Mouse (Mus musculus) testis, adult 2 months (tissue): ENCODE measurements around the gene Tiparp. TPM values are rescaled to one million over a fixed set of nuclear protein-coding genes. Genes with fewer than 3 reads are reported as not detected.

Experiments
- H3K27ac ChIP-seq: fragments of 200-500 bp; 2 replicates; pipeline ENCODE4 v1.5.1; 2012; ENCODE audit warnings: low read depth, low read length; ENCODE audit not compliant: control insufficient read depth, insufficient read depth
- H3K27me3 ChIP-seq: fragments of 200-500 bp; 2 replicates; pipeline ENCODE4 v1.6.1; 2012; ENCODE audit warnings: mild to moderate bottlenecking, low read length, moderate library complexity; ENCODE audit not compliant: control insufficient read depth, insufficient read depth
- H3K36me3 ChIP-seq: fragments of 200-500 bp; 2 replicates; pipeline ENCODE4 v1.6.1; 2012; ENCODE audit warnings: mild to moderate bottlenecking, low read length; ENCODE audit not compliant: control insufficient read depth, insufficient read depth
- H3K4me1 ChIP-seq: fragments of 200-500 bp; 2 replicates; pipeline ENCODE4 v1.6.1; 2012; ENCODE audit warnings: low read length; ENCODE audit not compliant: control insufficient read depth, insufficient read depth
- H3K4me3 ChIP-seq: fragments of 200-500 bp; 2 replicates; pipeline ENCODE4 v1.5.1; 2012; ENCODE audit warnings: low read depth, mild to moderate bottlenecking, low read length, moderate library complexity, mixed read lengths; ENCODE audit not compliant: control insufficient read depth
- CTCF ChIP-seq: fragments of 200-500 bp; IDR thresholded peaks from 2 replicates; pipeline ENCODE4 v1.5.1; 2012; ENCODE audit warnings: low read depth, mild to moderate bottlenecking, inconsistent platforms, low read length, moderate library complexity; ENCODE audit not compliant: control insufficient read depth, insufficient read depth, insufficient replicate concordance
- POLR2A ChIP-seq: fragments of 200-500 bp; IDR thresholded peaks from 2 replicates; pipeline ENCODE4 v1.6.1; 2012; ENCODE audit warnings: low read depth, mild to moderate bottlenecking, inconsistent platforms, low read length, moderate library complexity; ENCODE audit not compliant: control insufficient read depth
- polyA plus RNA-seq: library from polyadenylated mRNA; depleted of rRNA; stranded (reverse); fragments of >200 nt; gene quantifications from 2 replicates; pipeline ENCODE4 v1.2.3, GENCODE M21; 2012

The Tiparp gene
- polyA plus RNA-seq, 1 experiment = 3.7 TPM

GRCm38 (mm10) chr3:65488556-65489244 is 39.5 kb upstream of the Tiparp start:
- Histone ChIP-seq H3K36me3 (no peaks in the 10 kb centered on the region), H3K4me3 (no peak overlapping the region), H3K27me3 (no peaks in the 10 kb centered on the region), H3K4me1 (peaks cover 2% of the 10 kb centered on the region), H3K27ac (no peak overlapping the region; the same call in 1 of the 2 replicates)
- TF ChIP-seq POLR2A (no peak), CTCF (no peak)

DNA sequence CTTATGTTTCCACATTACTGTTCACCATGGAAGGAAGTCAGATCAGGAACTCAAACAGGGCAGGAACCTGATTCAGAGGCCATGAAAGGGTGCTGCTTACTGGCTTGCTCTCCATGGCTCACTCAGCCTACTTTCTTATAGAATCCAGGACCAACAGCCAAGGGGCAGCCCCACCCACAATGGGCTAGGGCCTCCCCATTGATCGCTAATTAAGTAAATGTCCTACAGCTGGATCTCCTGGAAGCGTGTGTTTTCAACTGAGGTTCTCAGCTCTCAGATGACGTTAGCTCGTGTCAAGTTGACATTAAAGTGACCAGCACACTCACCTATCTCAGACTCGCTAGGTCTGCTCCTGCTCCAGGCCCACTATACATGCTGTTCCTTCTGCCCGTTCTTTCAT is 38.6 kb upstream of the Tiparp start:
- H3K4me3 ChIP-seq = no peak overlapping the region
- H3K27ac ChIP-seq = no peak overlapping the region
- no peaks in the 10 kb centered on the region for H3K36me3 ChIP-seq
- TF ChIP-seq POLR2A (no peak), CTCF (no peak)
- H3K27me3 ChIP-seq = no peaks in the 10 kb centered on the region
- H3K4me1 ChIP-seq = no peaks in the 10 kb centered on the region; the same call in 1 of the 2 replicates

DNA sequence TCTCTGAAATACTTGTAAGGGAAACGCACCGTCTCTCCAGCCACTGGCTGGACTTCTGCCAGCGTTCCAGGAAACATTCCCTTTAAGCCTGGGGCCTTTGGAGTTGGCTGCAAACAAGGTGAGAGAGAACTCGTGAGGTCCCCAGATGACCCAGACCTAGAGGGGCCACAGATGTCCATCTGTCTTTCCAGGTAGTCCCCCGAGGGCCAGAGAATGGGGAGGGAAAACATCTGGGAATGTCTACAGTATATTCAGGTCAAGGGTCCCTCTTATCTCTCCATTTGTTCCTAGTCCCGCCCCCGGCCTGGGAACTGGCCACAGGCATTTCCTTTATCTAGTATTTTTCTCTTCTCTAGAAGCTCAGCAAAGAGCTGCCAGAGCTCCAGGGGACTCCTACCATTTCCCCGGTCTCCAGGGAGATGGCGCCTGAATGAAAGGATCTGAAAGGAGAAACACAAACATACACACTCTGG is 33.9 kb upstream of the Tiparp start:
- H3K4me1 ChIP-seq = no peaks in the 10 kb centered on the region; the same call in 1 of the 2 replicates
- TF ChIP-seq CTCF = no peak
- TF ChIP-seq POLR2A = no peak
- no peak overlapping the region for H3K27ac ChIP-seq
- peak overlapping the region; percentile 68 for H3K4me3 ChIP-seq
- H3K27me3 ChIP-seq = no peaks in the 10 kb centered on the region
- H3K36me3 ChIP-seq = no peaks in the 10 kb centered on the region

GRCm38 (mm10) chr3:65507766-65508165 is 20.4 kb upstream of the Tiparp start:
- Histone ChIP-seq H3K4me3 (no peak overlapping the region), H3K27me3 (no peaks in the 10 kb centered on the region), H3K36me3 (no peaks in the 10 kb centered on the region), H3K27ac (no peak overlapping the region), H3K4me1 (no peaks in the 10 kb centered on the region)
- no peak for TF ChIP-seq POLR2A
- TF ChIP-seq CTCF = no peak

DNA sequence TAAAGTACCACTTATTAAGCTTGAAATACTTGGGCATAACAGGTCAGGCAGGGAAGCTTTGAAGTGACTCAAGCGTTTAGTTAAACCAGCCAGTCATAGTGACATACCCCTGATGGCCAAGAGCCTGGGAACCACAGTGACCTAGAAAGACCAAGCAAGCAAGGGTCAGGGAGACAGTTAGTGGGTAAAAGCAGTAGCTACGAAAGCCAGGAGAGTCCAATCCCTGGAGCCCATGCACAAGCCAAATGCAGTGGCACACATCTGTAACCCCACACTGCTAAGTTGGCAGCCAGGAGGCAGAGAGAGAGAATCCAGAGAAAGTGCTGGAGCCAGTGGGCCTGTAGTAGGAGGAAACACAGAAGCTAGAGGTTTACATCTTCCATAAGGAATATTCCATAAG is 17.6 kb upstream of the Tiparp start:
- Histone ChIP-seq H3K4me3 (no peak overlapping the region), H3K27ac (no peak overlapping the region), H3K27me3 (no peaks in the 10 kb centered on the region), H3K36me3 (no peaks in the 10 kb centered on the region), H3K4me1 (no peaks in the 10 kb centered on the region)
- TF ChIP-seq CTCF (no peak), POLR2A (no peak)

DNA sequence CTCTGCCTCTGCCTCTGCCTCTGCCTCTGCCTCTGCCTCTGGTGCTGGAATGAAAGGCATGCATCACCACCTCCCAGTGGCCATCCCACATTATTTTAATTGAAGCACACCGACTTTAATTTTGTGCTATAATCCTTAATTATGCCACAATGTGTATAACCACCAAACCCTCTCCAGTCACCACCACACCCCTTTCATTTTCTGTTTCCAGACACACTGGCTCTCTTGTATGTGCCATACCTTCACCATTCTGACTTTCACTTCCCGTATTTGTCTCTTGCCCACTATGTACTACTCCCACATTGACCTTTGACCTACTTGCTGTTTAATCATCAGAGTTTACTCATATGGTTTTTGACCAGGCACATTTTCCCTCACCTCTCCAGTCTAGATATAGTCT is 12.5 kb upstream of the Tiparp start:
- no peaks in the 10 kb centered on the region for H3K36me3 ChIP-seq
- H3K27me3 ChIP-seq = no peaks in the 10 kb centered on the region
- TF ChIP-seq POLR2A (no peak), CTCF (no peak)
- H3K4me3 ChIP-seq = no peak overlapping the region
- H3K27ac ChIP-seq = no peak overlapping the region
- H3K4me1 ChIP-seq = no peaks in the 10 kb centered on the region

DNA sequence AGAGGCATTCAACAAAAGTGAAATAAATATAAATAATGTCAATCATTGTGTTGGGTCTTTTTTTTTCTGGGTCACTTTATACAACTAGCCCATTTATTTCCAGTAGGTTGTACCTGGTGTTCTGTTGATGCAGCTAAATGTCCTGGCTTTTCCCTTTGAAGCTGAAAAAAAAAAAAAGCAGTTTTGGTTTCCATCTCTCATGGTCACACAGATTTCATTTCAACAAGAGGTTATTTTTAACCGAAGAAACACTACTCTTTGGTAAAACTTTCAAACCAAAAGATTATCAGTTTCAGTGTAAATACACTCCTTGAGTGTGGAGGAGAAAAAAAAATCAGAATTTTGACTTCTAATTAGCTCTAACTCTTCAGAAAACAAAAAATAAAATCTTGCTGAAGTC is 11.7 kb upstream of the Tiparp start:
- Histone ChIP-seq H3K36me3 (no peaks in the 10 kb centered on the region), H3K27ac (no peak overlapping the region), H3K4me3 (no peak overlapping the region), H3K4me1 (no peaks in the 10 kb centered on the region), H3K27me3 (no peaks in the 10 kb centered on the region)
- TF ChIP-seq CTCF (no peak), POLR2A (no peak)

- TF ChIP-seq CTCF (no peak), POLR2A (no peak)
- H3K4me1 ChIP-seq = no peaks in the 10 kb centered on the region
- no peak overlapping the region for H3K4me3 ChIP-seq
- H3K27ac ChIP-seq = no peak overlapping the region
- H3K36me3 ChIP-seq = no peaks in the 10 kb centered on the region
- no peaks in the 10 kb centered on the region for H3K27me3 ChIP-seq
Observed at GRCm38 (mm10) chr3:65517141-65517540, 11.1 kb upstream of the Tiparp start.
